Mouse (Mus musculus) CD8-positive naive resting alpha-beta T cell, adult 2 months (primary cell): Measurements from ENCODE around the gene Blm.
A peak's percentile ranks its signal among the peaks of the same experiment; 100 is the strongest.

Experiments used
- DNase-seq, 2 experiments: peaks; one replicate each; pipeline ENCODE4 v3.0.0; 2022; ENCODE audit warnings: low read depth in 2 of 2, low spot score in 2 of 2

Gene Blm

GRCm38 (mm10) chr7:80464831-80465230 lies 70.1 kb downstream of the Blm start:
- no peak for DNase-seq

DNA sequence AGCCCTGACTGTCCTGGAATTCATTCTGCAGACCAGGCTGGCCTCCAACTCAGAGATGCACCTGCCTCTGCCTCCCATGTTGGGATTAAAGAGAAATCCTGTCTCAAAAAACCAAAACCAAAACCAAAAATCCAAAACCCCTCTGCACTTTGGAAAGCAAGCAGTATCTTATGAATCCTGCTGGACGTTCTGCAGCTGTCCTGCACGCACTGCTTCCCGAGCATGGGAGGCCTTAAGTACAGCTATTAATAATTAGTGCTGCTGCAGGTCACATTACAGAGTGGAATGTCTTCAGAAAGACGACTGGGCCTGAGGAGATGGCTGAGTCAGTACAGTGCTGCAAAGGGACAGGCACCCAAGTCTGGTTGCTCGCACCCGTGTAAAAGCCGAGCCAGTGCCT lies 73.0 kb downstream of the Blm start:
- no peak for DNase-seq

- DNase-seq = no peak
Observed at GRCm38 (mm10) chr7:80460892-80461291, 74.0 kb downstream of the Blm start.

- DNase-seq = no peak
Observed at GRCm38 (mm10) chr7:80460199-80460598, 74.7 kb downstream of the Blm start.

- no peak for DNase-seq
Observed at GRCm38 (mm10) chr7:80457831-80458343, 77.0 kb downstream of the Blm start.

GRCm38 (mm10) chr7:80457241-80457640 lies 77.7 kb downstream of the Blm start:
- no peak for DNase-seq

DNA sequence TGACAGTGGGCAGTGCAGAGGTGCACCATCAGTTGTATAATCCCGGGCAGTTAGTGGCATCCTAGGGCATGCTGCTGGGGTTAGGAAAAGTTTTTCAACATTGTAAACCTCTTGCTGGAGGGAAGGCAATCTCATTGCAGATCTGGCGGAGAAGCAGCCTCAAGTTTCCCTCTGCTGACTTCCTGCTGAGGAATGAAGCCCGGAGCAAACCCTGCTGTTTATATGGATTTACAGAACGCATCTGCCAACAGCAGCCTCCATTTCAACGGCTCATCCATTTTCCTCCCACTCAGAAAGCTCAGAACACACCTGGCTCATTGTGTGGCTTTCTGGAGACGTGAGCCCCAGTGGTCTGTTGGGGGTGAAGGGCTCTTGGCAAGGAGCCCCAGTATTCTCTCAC lies 78.6 kb downstream of the Blm start:
- DNase-seq = no peak

GRCm38 (mm10) chr7:80455505-80456160 lies 79.3 kb downstream of the Blm start:
- no peak for DNase-seq

- no peak for DNase-seq
Observed at GRCm38 (mm10) chr7:80454786-80455185, 80.1 kb downstream of the Blm start.

DNA sequence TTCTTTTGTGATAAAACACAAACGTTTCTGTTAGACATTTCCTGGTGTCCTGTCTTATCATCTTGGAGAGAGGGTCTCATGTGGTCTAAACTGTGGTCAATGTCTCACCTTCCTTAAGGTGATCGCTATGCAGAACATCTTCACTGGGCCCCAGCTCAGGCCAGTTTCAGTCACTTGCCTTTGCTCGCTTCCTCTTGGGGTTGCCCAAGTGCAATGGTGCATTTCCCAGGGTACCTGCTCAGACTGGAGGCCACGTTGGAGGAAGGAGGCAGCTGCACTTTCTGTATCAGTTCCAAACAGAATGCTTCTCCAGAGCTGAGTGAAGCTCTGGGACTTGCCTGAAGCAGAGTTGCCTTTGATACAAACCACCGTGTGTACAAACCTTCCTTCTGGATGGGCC lies 80.9 kb downstream of the Blm start:
- no peak for DNase-seq

- no peak for DNase-seq
Observed at GRCm38 (mm10) chr7:80453121-80453520, 81.8 kb downstream of the Blm start.

DNA sequence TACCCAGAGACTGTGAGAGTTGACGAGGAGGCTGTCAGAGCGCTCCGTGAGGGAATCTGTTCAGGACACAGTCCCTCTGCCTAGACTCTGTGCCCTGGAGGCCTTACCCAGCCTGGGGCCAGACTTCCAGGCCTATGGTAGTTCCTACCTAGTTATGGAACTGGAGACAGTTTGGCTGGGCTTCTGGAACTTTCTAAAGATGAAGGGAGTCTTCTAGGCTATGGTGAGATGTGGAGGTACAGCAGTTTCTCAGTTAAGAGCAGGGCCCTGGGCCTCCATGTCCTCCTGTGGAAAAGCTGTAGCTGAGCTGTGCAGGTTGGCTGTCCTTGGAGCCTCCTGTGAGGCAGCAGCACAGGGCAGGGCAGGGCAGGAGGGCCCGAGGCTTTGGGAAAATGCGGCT lies 82.7 kb downstream of the Blm start:
- DNase-seq = no peak

- no peak for DNase-seq
Observed at GRCm38 (mm10) chr7:80451550-80452232, 83.2 kb downstream of the Blm start.

DNA sequence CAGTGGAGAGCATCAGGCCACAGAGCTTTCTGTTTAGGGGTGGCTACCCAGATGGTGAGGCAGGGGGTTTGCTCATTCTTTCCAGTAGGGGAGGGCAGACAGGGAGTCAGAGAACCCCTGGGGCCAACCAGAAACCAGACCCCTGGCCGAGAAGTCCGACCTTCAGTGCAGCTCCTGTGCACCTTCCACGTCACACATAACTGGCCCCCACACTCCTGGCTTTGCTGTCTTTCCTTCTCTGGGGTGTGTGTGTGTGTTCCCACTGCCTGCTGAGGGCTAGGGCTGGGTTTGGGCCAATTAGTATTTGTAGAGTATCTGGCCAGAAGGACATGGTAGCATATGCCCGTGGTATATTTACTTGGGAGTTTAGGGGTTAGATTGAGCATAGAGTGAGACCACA lies 84.6 kb downstream of the Blm start:
- DNase-seq = no peak

DNA sequence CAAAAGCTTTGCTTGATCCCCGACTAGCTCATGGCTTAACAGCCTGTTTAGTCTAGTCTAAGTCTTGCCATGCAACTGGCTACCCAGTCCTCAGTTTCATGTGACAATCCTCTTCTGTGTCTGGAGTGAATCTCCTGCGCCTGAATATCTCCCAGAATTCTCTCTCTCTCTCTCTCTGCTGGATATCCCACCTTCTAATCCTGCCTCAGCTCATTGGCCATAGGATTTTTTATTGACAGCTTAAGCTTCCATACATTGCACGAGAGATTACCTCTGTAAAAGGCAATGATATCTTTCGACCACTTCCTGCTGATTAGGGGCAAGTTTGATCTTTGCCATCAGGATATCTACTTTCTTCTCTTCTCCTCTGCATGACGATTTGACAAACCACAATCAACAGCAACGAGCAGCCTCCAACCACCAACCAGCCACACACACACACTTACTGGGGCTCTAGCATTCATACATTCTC lies 85.3 kb downstream of the Blm start:
- DNase-seq = peak in 1 of 2 experiments; percentile 71

- DNase-seq = no peak
Observed at GRCm38 (mm10) chr7:80447336-80447735, 87.6 kb downstream of the Blm start.

DNA sequence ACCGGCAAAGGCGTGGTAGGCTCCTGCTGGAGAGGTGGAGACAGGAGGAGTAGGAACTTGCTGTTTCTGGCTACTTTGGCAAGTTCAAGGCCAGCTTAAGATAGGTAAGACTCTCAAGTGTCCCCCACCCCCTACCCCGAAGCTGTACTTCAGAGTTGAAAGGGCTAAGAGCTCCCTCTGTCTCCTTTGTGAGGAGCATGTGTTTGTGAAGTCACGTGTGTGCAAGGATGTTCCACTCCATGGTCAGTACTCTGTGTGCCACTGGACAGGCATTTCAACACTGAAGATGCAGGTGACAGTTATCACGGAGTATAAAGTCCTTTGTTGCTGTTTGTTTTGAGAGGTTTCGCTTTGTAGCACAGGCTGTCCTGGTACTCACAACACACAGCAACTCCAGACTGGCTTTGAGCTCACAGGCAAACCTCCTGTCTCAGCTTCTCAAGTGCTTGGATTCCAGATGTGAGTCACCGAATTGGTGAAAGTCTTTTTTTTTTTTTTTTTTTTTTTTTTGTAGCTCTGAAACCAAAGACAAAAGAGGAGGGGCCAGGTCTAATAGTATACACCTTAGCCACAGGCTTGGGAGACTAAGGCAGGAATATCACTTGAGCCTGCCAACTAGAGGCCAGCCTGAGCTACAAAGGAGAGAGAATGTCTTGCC lies 88.6 kb downstream of the Blm start:
- DNase-seq = no peak

DNA sequence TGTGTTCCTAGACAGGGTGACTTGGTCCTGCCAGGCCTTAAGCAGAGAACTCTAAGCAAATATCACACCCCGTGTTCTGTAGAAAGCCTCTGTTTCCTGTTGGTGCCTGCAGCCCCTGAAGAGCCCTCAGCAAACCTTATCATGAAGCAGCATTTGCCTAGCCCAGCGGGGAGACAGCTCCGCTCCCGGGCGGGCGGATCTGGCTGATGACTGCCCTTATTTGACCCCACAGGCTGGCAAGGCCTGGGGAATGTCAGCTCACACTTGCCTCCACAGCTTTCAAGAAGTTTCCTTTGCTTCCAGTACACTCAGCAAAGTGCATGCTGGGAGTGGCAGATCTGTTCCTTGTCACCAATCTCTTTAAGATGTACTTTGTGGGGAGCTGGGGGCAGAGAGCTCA lies 89.4 kb downstream of the Blm start:
- DNase-seq = peak; percentile 28 to 38

DNA sequence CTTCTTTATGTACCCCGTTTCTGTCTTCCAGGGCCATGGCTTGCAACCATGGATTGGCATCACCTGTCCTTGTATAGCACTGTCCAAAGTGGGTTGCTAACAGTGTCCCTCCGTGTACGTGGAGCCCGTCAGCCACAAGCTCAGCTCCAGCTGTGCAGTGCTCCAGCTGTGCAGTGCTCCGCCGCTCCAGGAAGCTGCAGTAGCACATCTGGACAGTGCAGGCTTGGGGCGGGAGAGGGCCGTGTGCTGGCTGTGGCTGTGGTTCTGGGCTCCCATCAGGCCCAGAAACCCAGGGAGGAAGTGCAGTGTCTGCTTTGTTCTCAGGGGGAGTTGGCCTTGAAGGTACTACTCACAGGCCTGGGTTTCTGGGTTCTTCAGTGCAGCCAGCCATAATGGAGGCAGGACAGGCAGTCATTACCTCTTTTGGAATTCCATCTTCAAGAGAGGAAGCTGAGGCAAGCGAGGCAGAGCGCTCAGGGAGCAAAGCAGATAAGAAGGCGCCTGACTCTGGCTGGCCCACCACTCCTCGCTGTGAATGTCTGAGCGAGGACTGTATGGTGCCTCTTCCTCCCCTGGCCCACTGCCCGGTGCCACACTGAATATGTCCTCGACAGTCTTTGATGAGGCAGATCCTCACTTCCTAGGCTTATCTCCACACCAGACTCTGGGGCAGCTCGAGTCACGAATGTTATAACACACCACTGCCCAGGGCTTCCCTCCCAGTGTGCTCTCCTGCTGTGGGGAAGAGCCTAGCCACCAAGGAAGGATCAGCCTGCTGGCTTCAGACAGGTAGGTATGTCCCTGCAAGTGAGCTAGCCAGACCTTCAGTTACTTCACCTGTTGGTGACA lies 90.3 kb downstream of the Blm start:
- DNase-seq = no peak

DNA sequence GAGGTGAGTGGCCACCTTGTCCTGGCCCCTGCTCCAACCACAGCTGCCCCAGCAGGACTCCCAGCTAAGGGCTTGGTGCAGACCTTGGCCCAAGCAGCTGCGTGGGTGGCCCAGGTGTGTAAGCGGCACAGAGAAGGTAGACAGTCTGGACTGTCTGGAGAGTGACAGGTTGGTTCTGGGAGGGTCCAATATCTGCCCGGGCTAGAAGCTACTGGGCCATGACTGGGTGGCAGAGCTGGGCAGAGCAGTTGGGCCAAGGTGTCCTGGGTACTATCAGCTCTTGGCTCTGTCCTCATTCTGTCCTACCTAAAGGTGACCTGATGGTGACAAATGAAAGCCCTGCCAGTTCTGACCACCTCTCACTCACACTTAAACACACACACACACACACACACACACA lies 91.8 kb downstream of the Blm start:
- DNase-seq = no peak
